Mouse (Mus musculus) testis, postnatal 10 days (tissue): Measurements from ENCODE around the gene Spdye4b.

ENCODE experiments used
- DNase-seq: peaks from one replicate; pipeline ENCODE4 v3.0.0; 2021; ENCODE audit warnings: low spot score

Spdye4b gene

GRCm38 (mm10) chr5:143220996-143221395, 40.2 kb downstream of the Spdye4b start:
- no peak for DNase-seq

DNA sequence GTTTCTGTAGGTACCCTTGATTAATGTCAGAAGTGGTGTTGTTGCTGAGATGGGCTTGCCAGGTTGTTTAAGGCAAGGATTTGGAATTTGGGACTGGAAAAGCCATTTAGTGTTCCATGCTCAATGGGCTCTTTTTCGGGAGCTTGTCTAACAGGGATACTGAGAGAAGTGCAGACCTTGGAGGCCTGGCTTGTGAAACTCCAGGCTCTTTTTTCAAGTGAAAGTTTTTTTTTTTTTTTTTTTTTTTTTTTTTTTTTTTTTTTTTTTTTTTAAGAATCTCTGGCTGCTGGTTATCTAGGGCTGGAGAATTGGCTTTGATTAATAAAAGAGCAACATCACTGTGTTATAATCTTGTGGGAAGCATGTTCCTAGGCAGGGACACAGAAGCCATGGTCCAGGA, 41.5 kb downstream of the Spdye4b start:
- DNase-seq: no peak

- DNase-seq: no peak
These were observed 46.0 kb downstream of the Spdye4b start, which contains the start of gene Spdye4a for GRCm38 (mm10) chr5:143226790-143227189. Gene Spdye4a, minus strand, starts transcription at chr5:143226890.

- DNase-seq: peak; percentile 90
These were observed 54.3 kb downstream of the Spdye4b start, which contains the start of gene Zfp12 for GRCm38 (mm10) chr5:143235028-143235693. Gene Zfp12, plus strand, starts transcription at chr5:143235163.

- no peak for DNase-seq
These were observed 55.2 kb downstream of the Spdye4b start for GRCm38 (mm10) chr5:143236036-143236435.

- DNase-seq: no peak
These were observed 64.1 kb downstream of the Spdye4b start for GRCm38 (mm10) chr5:143244926-143245325.

DNA sequence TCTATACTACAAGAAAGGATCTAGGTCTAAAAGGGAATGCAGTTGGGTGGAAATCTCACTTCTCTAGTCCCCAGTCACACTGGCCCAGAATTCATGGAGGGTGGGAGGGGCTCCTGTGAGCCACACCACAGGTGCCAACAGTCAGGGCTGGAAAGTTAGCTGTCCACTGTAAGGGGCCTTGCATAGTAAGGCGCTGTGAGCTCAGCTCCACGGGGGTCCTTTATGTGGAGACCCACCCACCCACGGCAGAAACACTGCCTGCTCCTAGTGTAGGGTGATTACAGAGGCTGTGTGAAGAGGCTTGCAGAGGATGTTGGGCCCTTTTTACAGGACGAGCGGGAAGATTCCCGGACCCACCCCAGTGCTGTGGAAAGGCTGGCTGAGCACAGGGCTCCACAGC, 71.2 kb downstream of the Spdye4b start:
- no peak for DNase-seq

DNA sequence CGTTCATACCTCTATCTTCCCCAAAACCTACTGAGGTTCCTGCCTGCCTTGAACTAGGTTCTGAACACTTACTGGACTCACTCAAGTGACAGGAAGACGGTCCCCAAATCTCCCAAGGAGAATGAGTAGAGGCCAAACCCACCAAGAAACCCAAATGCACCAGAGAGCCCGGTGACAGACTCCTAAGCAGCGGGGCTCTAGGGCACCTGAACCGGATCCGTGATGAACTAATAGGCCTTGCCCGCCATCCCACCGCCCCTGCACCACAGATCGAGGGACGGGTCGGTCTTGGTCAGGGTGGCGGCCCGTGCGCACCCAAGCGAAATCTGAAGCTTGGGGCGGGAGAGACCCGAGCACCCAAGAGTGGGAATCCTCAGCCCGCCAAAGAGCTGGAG, 72.0 kb downstream of the Spdye4b start:
- DNase-seq: no peak

GRCm38 (mm10) chr5:143253186-143253880, 72.5 kb downstream of the Spdye4b start:
- DNase-seq: peak; percentile 51

DNA sequence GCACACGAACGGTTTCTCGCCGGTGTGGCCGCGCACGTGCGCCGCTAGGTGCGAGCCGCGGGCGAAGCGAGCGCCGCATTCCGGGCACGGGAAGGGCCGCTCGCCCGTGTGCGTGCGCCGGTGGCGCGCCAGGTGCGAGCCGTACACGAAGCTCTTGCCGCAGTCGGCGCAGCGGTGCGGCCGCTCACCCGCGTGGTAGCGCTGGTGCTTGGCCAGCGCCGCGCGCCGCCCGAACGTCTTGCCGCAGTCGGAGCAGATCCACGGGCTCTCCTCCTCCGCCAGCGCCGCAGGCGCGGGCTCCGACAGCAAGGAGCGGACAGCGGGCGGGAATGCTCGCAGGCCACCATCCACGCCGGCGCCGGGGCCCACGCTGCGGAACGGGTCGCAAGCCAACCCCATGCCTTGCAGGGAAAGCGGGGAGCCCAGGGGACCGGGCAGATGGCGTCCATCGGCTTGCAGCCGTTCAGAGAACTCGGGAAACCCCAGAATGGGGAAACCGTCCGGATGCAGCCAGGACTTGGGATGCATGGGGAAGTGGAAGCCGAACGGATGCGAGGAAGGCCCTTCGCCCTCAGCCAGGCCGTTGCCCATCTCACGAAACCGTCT, 73.2 kb downstream of the Spdye4b start:
- DNase-seq: peak; percentile 49
